Mouse (Mus musculus) cerebellum, adult 2 months (tissue): ENCODE data around the gene Vps13c.

ENCODE experiments used
- CTCF ChIP-seq: fragments of 200-500 bp; IDR thresholded peaks from 2 replicates; pipeline ENCODE4 v1.5.1; 2011; ENCODE audit warnings: low read depth, mild to moderate bottlenecking, control low read depth, low read length, moderate library complexity, borderline replicate concordance; ENCODE audit not compliant: insufficient read depth
- POLR2A ChIP-seq: fragments of 200-500 bp; IDR thresholded peaks from 2 replicates; pipeline ENCODE4 v1.6.1; 2011; ENCODE audit warnings: low read length, control low read depth, borderline replicate concordance; ENCODE audit not compliant: insufficient read depth

DNA sequence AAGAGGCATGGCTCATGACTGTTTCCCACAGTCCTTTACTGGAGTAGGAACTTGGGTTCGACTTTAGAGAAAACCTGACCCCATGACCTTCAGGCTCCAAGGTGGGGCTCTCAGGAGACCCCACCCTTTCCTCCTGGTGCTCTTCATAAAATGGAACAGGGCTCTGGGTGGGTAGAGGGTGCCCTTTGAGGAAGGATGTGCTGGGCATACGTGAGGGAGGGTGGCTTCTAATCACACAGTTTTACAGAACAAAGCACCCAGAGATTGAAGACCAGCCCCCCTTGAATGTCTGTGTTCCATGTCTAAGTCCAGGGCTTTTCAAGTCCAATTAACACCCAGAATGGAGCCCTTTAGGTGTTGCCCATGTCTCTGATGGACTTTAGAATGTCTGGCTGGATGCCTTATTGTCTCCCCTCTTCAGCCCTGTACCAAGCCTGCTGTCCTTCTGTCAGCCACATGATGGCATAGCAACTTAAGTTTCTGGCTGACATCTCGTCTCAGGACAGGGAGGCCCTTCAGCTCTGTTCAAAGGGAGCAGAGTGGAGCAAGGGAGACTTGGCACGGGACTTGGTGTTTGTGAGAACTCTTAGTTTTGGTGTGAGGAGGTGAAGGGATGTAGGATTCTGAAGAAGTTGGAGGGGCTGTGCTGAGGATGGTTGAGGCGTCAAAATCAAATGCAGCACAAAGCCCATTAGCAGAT, 176.2 kb downstream of the Vps13c start:
- TF ChIP-seq POLR2A (no peak), CTCF (peak; percentile 66)
